Mouse (Mus musculus): ENCODE measurements around the gene Efcab9. TPM values are rescaled to one million over a fixed set of nuclear protein-coding genes. Genes with fewer than 3 reads are reported as not detected.

Efcab9 gene
- polyA plus RNA-seq (2015; fragmentation: Nextera tagmentation; extraction: Ambion mirVana): 0.47 TPM in 1 of 2 replicates, not detected in the other

GRCm38 (mm10) chr11:32531871-32532764, at the start of gene Efcab9:
TSS of gene Efcab9 (minus strand) at chr11:32532081.

GRCm38 (mm10) chr11:32532765-32533481, 1.0 kb upstream of the Efcab9 start, which contains the start of gene Stk10:
TSS of gene Stk10 (plus strand) at chr11:32533305.

Other genes starting within 250 kb of the Efcab9 start
- gene Hba-a1, start 248.6 kb downstream of the Efcab9 start, polyA plus RNA-seq (2015; fragmentation: Nextera tagmentation; extraction: Ambion mirVana): 5,004 and 6,789 TPM in 2 replicates
- gene Hbq1b, start 245.1 kb downstream of the Efcab9 start, polyA plus RNA-seq (2015; fragmentation: Nextera tagmentation; extraction: Ambion mirVana): 6.0 and 6.7 TPM in 2 replicates
- gene Hba-a2, start 235.6 kb downstream of the Efcab9 start, polyA plus RNA-seq (2015; fragmentation: Nextera tagmentation; extraction: Ambion mirVana): 12,058 and 16,203 TPM in 2 replicates
- 0.72 and 0.87 TPM in 2 replicates for gene Hbq1a, start 232.0 kb downstream of the Efcab9 start, polyA plus RNA-seq (2015; fragmentation: Nextera tagmentation; extraction: Ambion mirVana)
- 5.6 and 8.0 TPM in 2 replicates for gene Sh3pxd2b, start 184.3 kb downstream of the Efcab9 start, polyA plus RNA-seq (2015; fragmentation: Nextera tagmentation; extraction: Ambion mirVana)
- 20.8 and 26.3 TPM in 2 replicates for gene Ubtd2, start 76.7 kb downstream of the Efcab9 start, polyA plus RNA-seq (2015; fragmentation: Nextera tagmentation; extraction: Ambion mirVana)
- gene Stk10, start 1.2 kb upstream of the Efcab9 start, polyA plus RNA-seq (2015; fragmentation: Nextera tagmentation; extraction: Ambion mirVana): 2.1 and 2.4 TPM in 2 replicates
- 42.5 and 59.5 TPM in 2 replicates for gene Fbxw11, start 110.6 kb upstream of the Efcab9 start, polyA plus RNA-seq (2015; fragmentation: Nextera tagmentation; extraction: Ambion mirVana)